Mouse (Mus musculus): ENCODE measurements around the gene Tsc22d2. TPM values are rescaled to one million over a fixed set of nuclear protein-coding genes. Genes with fewer than 3 reads are reported as not detected.

Tsc22d2 gene
- polyA plus RNA-seq, 1 experiment from 2014 or later: 7.5 TPM

- no peak overlapping the region for H3K9ac ChIP-seq (replicated peaks; ENCODE audit: low read length)
- no peaks in the 10 kb centered on the region for H3K4me1 ChIP-seq (ENCODE audit: insufficient read depth, low read length)
- 22% methylated on average over 1 of the region's 1 CpGs for WGBS
- H3K4me3 ChIP-seq (ENCODE audit: low read length): no peak overlapping the region
- H3K27me3 ChIP-seq (ENCODE audit: insufficient read depth, low read length): no peaks in the 10 kb centered on the region
- H3K27ac ChIP-seq (ENCODE audit: low read length): no peak overlapping the region
- H3K4me2 ChIP-seq (replicated peaks; ENCODE audit: low read depth, low read length): no peak overlapping the region
- no peaks in the 10 kb centered on the region for H3K9me3 ChIP-seq (ENCODE audit: low read length)
- no peaks in the 10 kb centered on the region for H3K36me3 ChIP-seq (ENCODE audit: insufficient read depth, low read length)
- no peak for ATAC-seq (ENCODE audit: low FRiP score, low TSS enrichment)
Measured at GRCm38 (mm10) chr3:58385060-58385459, 29.5 kb upstream of the Tsc22d2 start.

GRCm38 (mm10) chr3:58388731-58389130 lies 25.8 kb upstream of the Tsc22d2 start:
- H3K27me3 ChIP-seq (ENCODE audit: insufficient read depth, low read length): no peaks in the 10 kb centered on the region
- ATAC-seq (ENCODE audit: low FRiP score, low TSS enrichment): no peak
- H3K4me3 ChIP-seq (ENCODE audit: low read length): no peak overlapping the region
- no peaks in the 10 kb centered on the region for H3K4me1 ChIP-seq (ENCODE audit: insufficient read depth, low read length)
- no peak overlapping the region for H3K27ac ChIP-seq (ENCODE audit: low read length)
- no peaks in the 10 kb centered on the region for H3K36me3 ChIP-seq (ENCODE audit: insufficient read depth, low read length)
- no peak overlapping the region for H3K4me2 ChIP-seq (replicated peaks; ENCODE audit: low read depth, low read length)
- no peak overlapping the region for H3K9ac ChIP-seq (replicated peaks; ENCODE audit: low read length)
- H3K9me3 ChIP-seq (ENCODE audit: low read length): no peaks in the 10 kb centered on the region
- WGBS: 86% methylated on average over 4 of the region's 4 CpGs

GRCm38 (mm10) chr3:58398541-58398940 lies 16.0 kb upstream of the Tsc22d2 start:
- WGBS: 42% methylated on average over 5 of the region's 5 CpGs
- no peak for ATAC-seq (ENCODE audit: low FRiP score, low TSS enrichment)
- no peak overlapping the region for H3K4me2 ChIP-seq (replicated peaks; ENCODE audit: low read depth, low read length)

GRCm38 (mm10) chr3:58399931-58400330 lies 14.6 kb upstream of the Tsc22d2 start:
- 56% methylated on average over 3 of the region's 3 CpGs for WGBS
- H3K4me2 ChIP-seq (replicated peaks; ENCODE audit: low read depth, low read length): no peak overlapping the region
- H3K9ac ChIP-seq (replicated peaks; ENCODE audit: low read length): no peak overlapping the region
- H3K4me3 ChIP-seq (ENCODE audit: low read length): no peak overlapping the region
- no peaks in the 10 kb centered on the region for H3K27me3 ChIP-seq (ENCODE audit: insufficient read depth, low read length)
- no peaks in the 10 kb centered on the region for H3K4me1 ChIP-seq (ENCODE audit: insufficient read depth, low read length)
- no peaks in the 10 kb centered on the region for H3K9me3 ChIP-seq (ENCODE audit: low read length)
- H3K36me3 ChIP-seq (ENCODE audit: insufficient read depth, low read length): no peaks in the 10 kb centered on the region
- ATAC-seq (ENCODE audit: low FRiP score, low TSS enrichment): no peak
- H3K27ac ChIP-seq (ENCODE audit: low read length): no peak overlapping the region

More at GRCm38 (mm10) chr3:58398541-58398940, 16.0 kb upstream of the Tsc22d2 start:
- Histone ChIP-seq H3K9ac (replicated peaks; ENCODE audit: low read length) (no peak overlapping the region), H3K36me3 (ENCODE audit: insufficient read depth, low read length) (no peaks in the 10 kb centered on the region), H3K4me1 (ENCODE audit: insufficient read depth, low read length) (no peaks in the 10 kb centered on the region), H3K4me3 (ENCODE audit: low read length) (no peak overlapping the region), H3K27me3 (ENCODE audit: insufficient read depth, low read length) (no peaks in the 10 kb centered on the region), H3K9me3 (ENCODE audit: low read length) (no peaks in the 10 kb centered on the region), H3K27ac (ENCODE audit: low read length) (no peak overlapping the region)

GRCm38 (mm10) chr3:58411669-58412068 lies 2.8 kb upstream of the Tsc22d2 start:
- Histone ChIP-seq H3K27me3 (ENCODE audit: insufficient read depth, low read length) (no peaks in the 10 kb centered on the region), H3K36me3 (ENCODE audit: insufficient read depth, low read length) (no peaks in the 10 kb centered on the region), H3K4me1 (ENCODE audit: insufficient read depth, low read length) (0 out of 2 replicates have a peak, but pooled peaks cover 4% of the 10 kb centered on the region), H3K9me3 (ENCODE audit: low read length) (no peaks in the 10 kb centered on the region), H3K9ac (replicated peaks; ENCODE audit: low read length) (no peak overlapping the region), H3K4me3 (ENCODE audit: low read length) (no peak overlapping the region), H3K27ac (ENCODE audit: low read length) (no peak overlapping the region), H3K4me2 (replicated peaks; ENCODE audit: low read depth, low read length) (no peak overlapping the region)
- ATAC-seq (ENCODE audit: low FRiP score, low TSS enrichment): no peak

- Histone ChIP-seq H3K27ac (ENCODE audit: low read length) (peak overlapping the region; percentile 100), H3K4me1 (ENCODE audit: insufficient read depth, low read length) (0 out of 2 replicates have a peak, but pooled peaks cover 4% of the 10 kb centered on the region), H3K9me3 (ENCODE audit: low read length) (no peaks in the 10 kb centered on the region), H3K27me3 (ENCODE audit: insufficient read depth, low read length) (no peaks in the 10 kb centered on the region), H3K4me2 (replicated peaks; ENCODE audit: low read depth, low read length) (peak overlapping the region; percentile 85), H3K9ac (replicated peaks; ENCODE audit: low read length) (peak overlapping the region; percentile 71), H3K4me3 (ENCODE audit: low read length) (peak overlapping the region; percentile 91), H3K36me3 (ENCODE audit: insufficient read depth, low read length) (no peaks in the 10 kb centered on the region)
- WGBS: 35% methylated on average over 5 of the region's 5 CpGs
- ATAC-seq (ENCODE audit: low FRiP score, low TSS enrichment): no peak
Measured at GRCm38 (mm10) chr3:58413671-58414070, 844 bp upstream of the Tsc22d2 start.

- H3K27ac ChIP-seq (ENCODE audit: low read length): peak overlapping the region; percentile 100
- H3K27me3 ChIP-seq (ENCODE audit: insufficient read depth, low read length): no peaks in the 10 kb centered on the region
- no peaks in the 10 kb centered on the region for H3K9me3 ChIP-seq (ENCODE audit: low read length)
- peak; percentile 79 for ATAC-seq (ENCODE audit: low FRiP score, low TSS enrichment)
- 0 out of 2 replicates have a peak, but pooled peaks cover 7% of the 10 kb centered on the region for H3K4me1 ChIP-seq (ENCODE audit: insufficient read depth, low read length)
- no peaks in the 10 kb centered on the region for H3K36me3 ChIP-seq (ENCODE audit: insufficient read depth, low read length)
- H3K4me3 ChIP-seq (ENCODE audit: low read length): peak overlapping the region; percentile 91
- peak overlapping the region; percentile 85 for H3K4me2 ChIP-seq (replicated peaks; ENCODE audit: low read depth, low read length)
- WGBS: under 1% methylated on average over 82 of the region's 113 CpGs
- H3K9ac ChIP-seq (replicated peaks; ENCODE audit: low read length): peak overlapping the region; percentile 98
Measured at GRCm38 (mm10) chr3:58414986-58415883, 720 bp downstream of the Tsc22d2 start.

GRCm38 (mm10) chr3:58415884-58416725 lies 1.6 kb downstream of the Tsc22d2 start:
- ATAC-seq (ENCODE audit: low FRiP score, low TSS enrichment): peak; percentile 71
- Histone ChIP-seq H3K4me3 (ENCODE audit: low read length) (peak overlapping the region; percentile 91), H3K9me3 (ENCODE audit: low read length) (no peaks in the 10 kb centered on the region), H3K4me2 (replicated peaks; ENCODE audit: low read depth, low read length) (peak overlapping the region; percentile 85), H3K36me3 (ENCODE audit: insufficient read depth, low read length) (no peaks in the 10 kb centered on the region), H3K4me1 (ENCODE audit: insufficient read depth, low read length) (0 out of 2 replicates have a peak, but pooled peaks cover 8% of the 10 kb centered on the region), H3K27ac (ENCODE audit: low read length) (peak overlapping the region; percentile 100), H3K27me3 (ENCODE audit: insufficient read depth, low read length) (no peaks in the 10 kb centered on the region), H3K9ac (replicated peaks; ENCODE audit: low read length) (peak overlapping the region; percentile 98)
- under 1% methylated on average over 85 of the region's 85 CpGs for WGBS

GRCm38 (mm10) chr3:58416726-58417437 lies 2.4 kb downstream of the Tsc22d2 start:
- Histone ChIP-seq H3K4me3 (ENCODE audit: low read length) (peak overlapping the region; percentile 91), H3K9me3 (ENCODE audit: low read length) (no peaks in the 10 kb centered on the region), H3K9ac (replicated peaks; ENCODE audit: low read length) (peak overlapping the region; percentile 98), H3K4me1 (ENCODE audit: insufficient read depth, low read length) (0 out of 2 replicates have a peak, but pooled peaks cover 8% of the 10 kb centered on the region), H3K27ac (ENCODE audit: low read length) (peak overlapping the region; percentile 100), H3K36me3 (ENCODE audit: insufficient read depth, low read length) (no peaks in the 10 kb centered on the region), H3K4me2 (replicated peaks; ENCODE audit: low read depth, low read length) (peak overlapping the region; percentile 85), H3K27me3 (ENCODE audit: insufficient read depth, low read length) (no peaks in the 10 kb centered on the region)
- peak; percentile 37 for ATAC-seq (ENCODE audit: low FRiP score, low TSS enrichment)
- WGBS: under 1% methylated on average over 39 of the region's 39 CpGs
